Comparison of ENCODE assay signal across 26 mouse cellular contexts in the genomic region with DNA sequence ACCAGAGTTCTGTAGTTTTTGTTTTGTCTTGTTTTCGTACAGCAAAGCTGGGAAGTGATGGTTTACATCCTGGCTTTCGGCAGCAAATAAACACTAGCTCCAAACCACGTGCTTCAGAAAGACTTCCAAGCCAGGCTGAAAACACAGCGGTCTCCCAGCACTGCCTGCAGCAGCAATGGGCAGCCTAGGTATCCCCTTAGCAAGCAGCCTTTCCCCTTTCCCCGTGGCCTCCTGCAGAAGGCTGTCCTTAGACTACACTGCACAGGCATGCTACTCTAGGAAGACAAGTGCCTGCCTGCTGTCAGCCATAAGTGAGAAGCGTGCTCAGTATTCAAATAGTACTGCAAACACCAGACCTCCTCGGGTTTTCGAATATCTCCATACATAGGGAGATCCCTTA. TPM values are rescaled to one million over a fixed set of nuclear protein-coding genes. Genes with fewer than 3 reads are reported as not detected.
DNase-seq lines count a peak whose midpoint lies in the region; ATAC-seq lines count a peak whose summit lies in the region.
"Had no signal": no experiment of that assay in that cellular context is flagged by ENCODE, and none has a peak within 500 bp of the region (broad histone marks: within the 10 kb centered on the region; RNA-seq: fewer than 3 reads in every experiment).

No protein-coding gene starts in this region.

- no peaks in the 10 kb centered on the region for H3K4me1 ChIP-seq in forebrain, embryonic 13.5 days
- no peaks in the 10 kb centered on the region for H3K4me1 ChIP-seq in forebrain, embryonic 12.5 days
- H3K4me1 ChIP-seq in heart, embryonic 10.5 days, result peaks cover 3% of the 10 kb centered on the region; the same call in 1 of the 2 replicates
- 0 out of 2 replicates have a peak, but pooled peaks cover 4% of the 10 kb centered on the region for H3K4me1 ChIP-seq in lung, embryonic 15.5 days
- no peaks in the 10 kb centered on the region for H3K4me1 ChIP-seq in midbrain, embryonic 16.5 days (ENCODE audit: control insufficient read depth, insufficient read depth, low read length)
- no peaks in the 10 kb centered on the region for H3K4me1 ChIP-seq in midbrain, embryonic 14.5 days (ENCODE audit: control insufficient read depth, insufficient read depth, low read length)
- H3K4me1 ChIP-seq: embryonic facial prominence, embryonic 12.5 days; hindbrain, embryonic 13.5 days; limb, embryonic 12.5 days; stomach, embryonic 15.5 days had no signal

- no peak overlapping the region for H3K9ac ChIP-seq in forebrain, embryonic 13.5 days
- no peak overlapping the region for H3K9ac ChIP-seq in forebrain, embryonic 12.5 days
- no peak overlapping the region for H3K9ac ChIP-seq in lung, embryonic 15.5 days
- no peak overlapping the region for H3K9ac ChIP-seq in midbrain, embryonic 16.5 days (ENCODE audit: low read depth, low read length)
- no peak overlapping the region for H3K9ac ChIP-seq in midbrain, embryonic 14.5 days (replicated peaks; ENCODE audit: low read length)
- H3K9ac ChIP-seq: embryonic facial prominence, embryonic 12.5 days; heart, embryonic 12.5 days; hindbrain, embryonic 13.5 days; kidney, embryonic 15.5 days; limb, embryonic 12.5 days; liver, postnatal 0 days; stomach, embryonic 15.5 days had no signal

- no peak overlapping the region for H3K4me3 ChIP-seq in forebrain, embryonic 13.5 days
- no peak overlapping the region for H3K4me3 ChIP-seq in forebrain, embryonic 12.5 days (replicated peaks)
- no peak overlapping the region for H3K4me3 ChIP-seq in heart, embryonic 10.5 days
- H3K4me3 ChIP-seq in lung, embryonic 15.5 days, result no peak overlapping the region
- H3K4me3 ChIP-seq in midbrain, embryonic 16.5 days (ENCODE audit: low read depth, low read length), result no peak overlapping the region
- H3K4me3 ChIP-seq in midbrain, embryonic 14.5 days (replicated peaks; ENCODE audit: low read depth, low read length), result no peak overlapping the region
- H3K4me3 ChIP-seq: embryonic facial prominence, embryonic 12.5 days; heart, embryonic 12.5 days; hindbrain, embryonic 13.5 days; kidney, embryonic 15.5 days; limb, embryonic 12.5 days; megakaryocyte, embryonic 14.5 days; stomach, embryonic 15.5 days had no signal

- no peaks in the 10 kb centered on the region for H3K27me3 ChIP-seq in forebrain, embryonic 13.5 days
- no peaks in the 10 kb centered on the region for H3K27me3 ChIP-seq in forebrain, embryonic 12.5 days
- H3K27me3 ChIP-seq in heart, embryonic 10.5 days (ENCODE audit: insufficient read depth, poor library complexity, severe bottlenecking), result no peaks in the 10 kb centered on the region
- H3K27me3 ChIP-seq in lung, embryonic 15.5 days, result no peaks in the 10 kb centered on the region
- H3K27me3 ChIP-seq in midbrain, embryonic 16.5 days (ENCODE audit: control insufficient read depth, insufficient read depth, low read depth, low read length), result no peaks in the 10 kb centered on the region
- no peaks in the 10 kb centered on the region for H3K27me3 ChIP-seq in midbrain, embryonic 14.5 days (ENCODE audit: control insufficient read depth, insufficient read depth, low read length)
- H3K27me3 ChIP-seq: embryonic facial prominence, embryonic 12.5 days; heart, embryonic 12.5 days; hindbrain, embryonic 13.5 days; kidney, embryonic 15.5 days; limb, embryonic 12.5 days; megakaryocyte, embryonic 14.5 days; stomach, embryonic 15.5 days had no signal

- ATAC-seq in forebrain, embryonic 13.5 days, result peak; percentile 25; the same call in 1 of the 2 replicates
- ATAC-seq in forebrain, embryonic 12.5 days (ENCODE audit: low FRiP score), result no peak
- ATAC-seq in lung, embryonic 15.5 days (ENCODE audit: borderline replicate concordance, extremely low read depth, low FRiP score, low TSS enrichment), result peak; percentile 27; the same call in 1 of the 2 replicates
- ATAC-seq in midbrain, embryonic 16.5 days, result 0 out of 2 replicates have a peak, but pooled peaks have one; percentile 21
- ATAC-seq in midbrain, embryonic 14.5 days (ENCODE audit: low FRiP score, low TSS enrichment), result no peak
- ATAC-seq: forebrain, embryonic 14.5 days; liver, postnatal 0 days had no signal

- no peak overlapping the region for H3K4me2 ChIP-seq in forebrain, embryonic 13.5 days
- no peak overlapping the region for H3K4me2 ChIP-seq in forebrain, embryonic 12.5 days
- H3K4me2 ChIP-seq in lung, embryonic 15.5 days, result no peak overlapping the region
- no peak overlapping the region for H3K4me2 ChIP-seq in midbrain, embryonic 16.5 days (ENCODE audit: low read length)
- no peak overlapping the region for H3K4me2 ChIP-seq in midbrain, embryonic 14.5 days (ENCODE audit: low read length)
- H3K4me2 ChIP-seq: embryonic facial prominence, embryonic 12.5 days; heart, embryonic 12.5 days; hindbrain, embryonic 13.5 days; kidney, embryonic 15.5 days; limb, embryonic 12.5 days; liver, embryonic 11.5 days; stomach, embryonic 15.5 days had no signal

- 82% methylated on average over 8 of the region's 8 CpGs for WGBS in forebrain, embryonic 13.5 days
- WGBS in forebrain, embryonic 12.5 days, result 79% methylated on average over 8 of the region's 8 CpGs
- WGBS in heart, embryonic 10.5 days, result 66% methylated on average over 8 of the region's 8 CpGs
- WGBS in lung, embryonic 15.5 days, result 31% methylated on average over 8 of the region's 8 CpGs
- 75% methylated on average over 8 of the region's 8 CpGs for WGBS in midbrain, embryonic 16.5 days
- 71% methylated on average over 8 of the region's 8 CpGs for WGBS in midbrain, embryonic 14.5 days

- H3K9me3 ChIP-seq in forebrain, embryonic 13.5 days (replicated peaks), result no peaks in the 10 kb centered on the region
- H3K9me3 ChIP-seq in forebrain, embryonic 12.5 days, result no peaks in the 10 kb centered on the region
- no peaks in the 10 kb centered on the region for H3K9me3 ChIP-seq in heart, embryonic 10.5 days
- no peaks in the 10 kb centered on the region for H3K9me3 ChIP-seq in lung, embryonic 15.5 days
- H3K9me3 ChIP-seq in midbrain, embryonic 16.5 days (replicated peaks; ENCODE audit: control insufficient read depth, low read length, poor library complexity, severe bottlenecking), result no peaks in the 10 kb centered on the region
- H3K9me3 ChIP-seq in midbrain, embryonic 14.5 days (ENCODE audit: control insufficient read depth, low read length), result no peaks in the 10 kb centered on the region
- H3K9me3 ChIP-seq: embryonic facial prominence, embryonic 12.5 days; heart, embryonic 12.5 days; hindbrain, embryonic 13.5 days; kidney, embryonic 15.5 days; limb, embryonic 12.5 days; megakaryocyte, embryonic 14.5 days; stomach, embryonic 15.5 days had no signal

- H3K27ac ChIP-seq in forebrain, embryonic 13.5 days, result no peak overlapping the region
- H3K27ac ChIP-seq in forebrain, embryonic 12.5 days, result no peak overlapping the region
- H3K27ac ChIP-seq in heart, embryonic 10.5 days, result no peak overlapping the region
- no peak overlapping the region for H3K27ac ChIP-seq in lung, embryonic 15.5 days
- no peak overlapping the region for H3K27ac ChIP-seq in midbrain, embryonic 16.5 days (ENCODE audit: low read length)
- no peak overlapping the region for H3K27ac ChIP-seq in midbrain, embryonic 14.5 days (replicated peaks; ENCODE audit: low read depth, low read length)
- H3K27ac ChIP-seq: embryonic facial prominence, embryonic 12.5 days; hindbrain, embryonic 13.5 days; kidney, embryonic 15.5 days; limb, embryonic 12.5 days; stomach, embryonic 15.5 days had no signal

- peak; percentile 68 for DNase-seq in heart, embryonic 10.5 days (ENCODE audit: low spot score)
- no peak for DNase-seq in heart, adult 18-20 months
- no peak for DNase-seq in lung, postnatal 14 days
- DNase-seq in midbrain, embryonic 14.5 days, result no peak
- DNase-seq: adrenal gland, postnatal 10 days; cerebellum, adult 18-20 months; cerebellum, postnatal 25 days; kidney, adult 11 months; kidney, postnatal 36 days; layer of hippocampus, postnatal 36 days; liver, postnatal 0 days; thymus, adult 18-20 months; thymus, postnatal 36 days had no signal

- H3K36me3 ChIP-seq in forebrain, embryonic 13.5 days (ENCODE audit: poor library complexity, severe bottlenecking), result peaks cover 14% of the 10 kb centered on the region
- peaks cover 6% of the 10 kb centered on the region; the same call in 1 of the 2 replicates for H3K36me3 ChIP-seq in forebrain, embryonic 12.5 days (replicated peaks)
- peaks cover 28% of the 10 kb centered on the region for H3K36me3 ChIP-seq in heart, embryonic 10.5 days
- H3K36me3 ChIP-seq in lung, embryonic 15.5 days, result peaks cover 16% of the 10 kb centered on the region
- H3K36me3 ChIP-seq in midbrain, embryonic 16.5 days (ENCODE audit: control insufficient read depth, insufficient read depth, low read length), result no peaks in the 10 kb centered on the region
- peaks cover 19% of the 10 kb centered on the region for H3K36me3 ChIP-seq in midbrain, embryonic 14.5 days (ENCODE audit: control insufficient read depth, insufficient read depth, low read length)

RNA-seq across cellular contexts. Expression of a gene that starts 41.4 kb away (rescaled TPM):
- 28.0 and 29.7 TPM in 2 replicates for polyA plus RNA-seq in forebrain, embryonic 13.5 days (2015; fragmentation: Nextera tagmentation; extraction: Ambion mirVana)
- polyA plus RNA-seq in forebrain, embryonic 12.5 days (2016; fragmentation: Nextera tagmentation; extraction: Ambion mirVana), result 29.2 and 36.2 TPM in 2 replicates
- polyA plus RNA-seq in heart, embryonic 10.5 days (2016; fragmentation: Nextera tagmentation; extraction: Ambion mirVana), result 43.7 and 44.9 TPM in 2 replicates
- 10 to 100 TPM; 76.5 to 91.8 TPM for total RNA-seq in heart, adult 18-20 months (2021)
- 37.8 and 41.6 TPM in 2 replicates for polyA plus RNA-seq in lung, embryonic 15.5 days (2015; fragmentation: Nextera tagmentation; extraction: Ambion mirVana)
- polyA plus RNA-seq in midbrain, embryonic 16.5 days (2015; fragmentation: Nextera tagmentation; extraction: Ambion mirVana), result 50.3 and 53.5 TPM in 2 replicates
- polyA plus RNA-seq in midbrain, embryonic 14.5 days (2014; fragmentation: Nextera tagmentation; extraction: Ambion mirVana), result 44.5 and 51.0 TPM in 2 replicates

Comparison
In these comparisons a context has a peak if more than half of its experiments do, and no peak if none do; other contexts are left out.
1. ATAC-seq: peak in forebrain, embryonic 13.5 days (single experiment), lung, embryonic 15.5 days (single experiment) and midbrain, embryonic 16.5 days (single experiment); none in forebrain, embryonic 12.5 days (single experiment) and midbrain, embryonic 14.5 days (single experiment).